Mouse (Mus musculus) ES-Bruce4 (cell line): Measurements from ENCODE around the gene Brms1.

Experiments used
- CTCF ChIP-seq: IDR thresholded peaks from one replicate; pipeline ENCODE4 v1.8.1; 2011; ENCODE audit warnings: low read depth, low read length
- EP300 ChIP-seq: IDR thresholded peaks from 2 replicates; pipeline ENCODE4 v1.6.1; 2011; ENCODE audit warnings: low read depth, low read length; ENCODE audit not compliant: insufficient read depth
- POLR2A ChIP-seq: IDR thresholded peaks from one replicate; pipeline ENCODE4 v1.8.1; 2011; ENCODE audit warnings: low read length; ENCODE audit not compliant: insufficient read depth

DNA sequence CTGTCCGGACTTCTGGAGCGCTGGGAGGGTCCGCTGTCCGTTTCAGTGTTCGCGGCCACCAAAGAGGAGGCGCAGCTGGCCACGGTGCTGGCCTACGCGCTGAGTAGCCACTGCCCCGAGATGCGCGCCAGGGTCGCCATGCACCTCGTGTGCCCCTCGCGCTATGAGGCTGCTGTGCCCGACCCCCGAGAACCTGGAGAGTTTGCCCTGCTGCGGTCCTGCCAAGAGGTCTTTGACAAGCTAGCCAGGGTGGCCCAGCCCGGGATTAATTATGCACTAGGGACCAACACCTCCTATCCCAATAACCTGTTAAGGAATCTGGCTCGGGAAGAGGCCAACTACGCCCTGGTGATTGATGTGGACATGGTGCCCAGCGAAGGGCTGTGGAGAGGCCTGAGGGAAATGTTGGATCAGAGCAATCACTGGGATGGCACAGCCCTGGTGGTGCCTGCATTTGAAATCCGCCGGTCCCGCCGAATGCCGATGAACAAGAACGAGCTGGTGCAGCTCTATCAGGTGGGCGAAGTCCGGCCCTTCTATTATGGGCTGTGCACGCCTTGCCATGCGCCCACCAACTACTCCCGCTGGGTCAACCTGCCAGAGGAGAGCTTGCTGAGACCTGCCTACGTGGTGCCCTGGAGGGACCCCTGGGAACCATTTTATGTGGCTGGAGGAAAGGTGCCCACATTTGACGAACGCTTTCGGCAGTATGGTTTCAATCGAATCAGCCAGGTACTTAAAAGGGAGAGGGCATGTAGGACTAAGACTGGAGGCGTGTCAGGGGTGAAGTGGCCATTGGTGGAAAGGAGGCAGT, 1.6 kb upstream of the Brms1 start:
- no peak for TF ChIP-seq POLR2A
- no peak for TF ChIP-seq CTCF
- no peak for TF ChIP-seq EP300
